Mouse (Mus musculus): ENCODE measurements around the gene Sgsm1.

Sgsm1 gene

DNA sequence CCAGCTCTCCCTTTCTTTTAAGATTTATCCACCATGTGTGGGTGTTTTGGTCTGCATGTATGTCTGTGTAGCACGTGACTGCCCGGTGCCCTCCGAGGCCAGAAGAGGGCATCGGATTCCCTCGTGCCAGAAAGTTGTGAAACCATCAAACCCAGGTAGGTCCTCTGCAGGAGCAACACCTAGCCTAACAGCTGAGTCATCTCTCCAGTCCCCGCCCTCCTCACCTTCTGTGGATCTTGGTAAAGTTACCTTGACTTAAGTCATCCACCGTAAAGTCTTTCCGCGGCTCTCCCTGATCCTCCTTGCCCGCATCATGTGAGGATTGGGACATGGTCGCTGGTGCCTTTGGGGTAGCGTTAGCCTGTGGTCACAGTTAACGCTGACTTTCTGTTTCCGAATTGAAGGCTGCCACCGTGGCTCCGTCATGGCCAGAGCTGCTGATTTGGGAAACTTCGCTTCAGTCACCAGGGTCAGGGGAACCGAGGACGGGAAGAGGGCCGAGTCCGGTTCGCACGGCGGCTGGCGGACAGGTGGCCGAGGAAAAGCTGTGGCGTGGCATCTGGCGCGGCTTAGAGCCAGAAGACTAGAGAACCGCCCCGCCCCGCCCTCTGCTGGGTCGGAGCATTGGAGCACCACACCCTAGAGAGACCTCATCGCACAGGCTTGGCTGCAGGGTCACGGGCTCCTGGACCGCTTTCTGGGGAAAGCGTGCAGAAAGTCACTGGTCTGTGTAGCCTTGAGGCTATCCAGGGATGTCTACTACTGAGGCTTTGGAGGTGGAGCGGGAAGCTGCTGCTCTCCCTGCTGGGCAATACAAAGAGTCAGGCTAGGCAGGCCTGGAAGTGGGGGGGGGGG, 13.4 kb upstream of the Sgsm1 start:
- no peak for DNase-seq (ENCODE audit: low read depth, low spot score)

DNA sequence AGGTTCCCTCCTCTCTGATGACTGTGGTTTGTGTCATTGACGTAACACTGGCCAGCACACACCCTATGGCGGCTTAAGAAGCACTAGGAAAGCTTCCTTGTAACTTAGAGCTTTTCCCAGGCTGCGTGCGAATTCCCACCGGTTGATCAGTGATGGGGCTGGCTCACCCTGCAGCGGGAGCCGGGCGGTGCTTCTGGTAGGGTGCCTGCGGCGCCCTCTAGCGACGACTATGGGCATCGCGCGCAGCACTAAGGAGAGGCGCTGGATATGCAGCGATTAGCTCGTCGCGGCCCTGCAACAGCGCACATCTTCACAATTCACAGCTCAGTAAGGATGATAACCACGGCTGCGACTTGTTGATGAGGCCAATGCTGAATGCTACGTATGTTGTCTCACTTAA, 3.4 kb upstream of the Sgsm1 start:
- DNase-seq (ENCODE audit: low read depth, low spot score) = peak; percentile 78

DNA sequence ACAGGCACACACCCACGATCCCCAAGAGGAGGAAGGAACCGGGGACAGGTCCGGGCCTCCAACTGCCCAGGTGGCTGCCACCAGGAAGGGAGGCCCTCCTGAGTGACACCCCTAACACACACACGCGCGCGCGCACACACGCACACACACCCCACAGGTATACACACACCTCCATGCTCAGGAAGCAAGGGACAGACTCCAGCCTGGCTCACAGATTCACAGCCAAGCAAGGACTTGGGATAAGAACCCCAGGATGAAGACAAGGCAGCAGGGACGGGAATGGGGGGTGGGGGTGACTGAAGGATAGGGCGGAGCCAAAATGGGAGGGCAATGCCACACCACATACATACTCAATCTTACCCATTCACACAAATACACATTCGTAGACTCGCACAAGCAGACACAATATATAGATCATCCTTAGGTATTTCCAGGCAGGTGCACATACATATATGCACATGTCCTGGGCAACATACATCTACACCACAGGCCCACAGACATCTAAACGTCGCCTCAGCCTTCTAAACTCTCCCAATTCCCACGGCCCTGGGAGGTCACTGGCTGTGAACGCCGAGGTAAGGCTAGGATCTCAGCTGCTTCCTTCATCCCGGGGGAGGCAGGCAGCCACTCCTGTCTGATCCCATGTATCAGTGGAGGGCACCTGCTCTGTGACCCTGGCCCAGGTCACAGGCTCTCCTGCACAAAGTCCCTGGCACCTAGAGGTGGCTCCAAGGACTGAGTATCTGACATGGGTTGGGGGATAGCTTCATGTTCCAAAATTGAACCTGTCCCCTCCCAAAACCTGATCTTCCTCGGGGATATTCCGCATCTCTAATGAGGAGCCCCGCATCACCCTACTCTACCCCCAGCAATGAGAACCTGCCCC, 852 bp downstream of the Sgsm1 start:
- DNase-seq (ENCODE audit: low read depth, low spot score) = no peak

DNA sequence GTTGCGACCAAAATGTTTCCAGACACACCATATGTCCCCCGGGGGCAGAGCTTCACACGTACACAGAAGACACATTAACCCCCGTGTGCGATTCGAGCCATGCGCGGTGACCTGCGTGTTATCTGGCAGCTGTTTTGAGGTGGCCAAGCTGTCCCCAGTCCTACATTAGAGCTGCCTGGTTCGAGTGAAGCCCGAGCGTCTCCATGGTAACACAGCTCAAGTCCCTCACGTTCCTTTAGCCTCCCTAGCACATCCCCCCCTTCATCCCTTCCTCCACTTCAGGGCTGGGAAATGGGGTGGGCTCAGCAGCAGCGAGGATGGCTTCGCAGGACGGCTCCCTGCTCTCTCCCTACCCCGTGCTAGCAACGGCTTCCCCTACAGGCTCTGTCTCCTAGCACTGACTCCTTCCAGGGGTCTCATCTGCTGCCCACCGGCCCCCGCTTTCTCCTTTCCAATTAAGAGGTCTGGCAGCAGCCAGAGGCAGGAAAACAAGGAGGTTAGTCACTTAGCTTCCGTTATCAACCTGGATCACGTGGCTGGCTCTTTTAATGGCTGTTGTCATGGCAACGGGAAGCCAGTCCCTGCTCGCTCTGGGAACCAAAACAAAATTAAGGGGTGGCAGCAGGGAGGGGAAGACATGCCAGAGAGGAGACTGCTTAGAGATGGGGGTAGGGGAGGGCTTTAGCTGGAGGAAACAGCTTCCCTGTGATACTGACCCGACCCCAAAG, 3.7 kb downstream of the Sgsm1 start:
- peak; percentile 77 for DNase-seq (ENCODE audit: low read depth, low spot score)

DNA sequence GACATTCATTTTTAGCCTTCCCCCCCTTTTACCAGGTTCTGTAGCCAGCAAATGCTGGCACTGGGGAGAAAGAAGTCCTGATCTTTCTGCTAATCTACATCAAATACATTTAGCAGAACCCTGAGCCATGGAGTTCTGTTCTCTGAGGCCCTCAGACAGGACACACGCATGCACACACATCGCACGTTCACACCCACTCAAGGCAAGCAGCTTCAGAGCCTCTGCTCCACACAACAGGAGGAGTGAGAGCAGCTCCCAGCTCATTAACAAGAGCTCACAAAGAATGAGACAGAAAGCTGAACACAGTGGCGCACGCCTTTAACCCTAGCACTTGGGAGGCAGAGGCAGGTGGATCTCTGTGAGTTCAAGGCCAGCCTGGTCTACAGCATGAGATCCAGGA, 6.1 kb downstream of the Sgsm1 start:
- DNase-seq (ENCODE audit: low read depth, low spot score) = no peak

DNA sequence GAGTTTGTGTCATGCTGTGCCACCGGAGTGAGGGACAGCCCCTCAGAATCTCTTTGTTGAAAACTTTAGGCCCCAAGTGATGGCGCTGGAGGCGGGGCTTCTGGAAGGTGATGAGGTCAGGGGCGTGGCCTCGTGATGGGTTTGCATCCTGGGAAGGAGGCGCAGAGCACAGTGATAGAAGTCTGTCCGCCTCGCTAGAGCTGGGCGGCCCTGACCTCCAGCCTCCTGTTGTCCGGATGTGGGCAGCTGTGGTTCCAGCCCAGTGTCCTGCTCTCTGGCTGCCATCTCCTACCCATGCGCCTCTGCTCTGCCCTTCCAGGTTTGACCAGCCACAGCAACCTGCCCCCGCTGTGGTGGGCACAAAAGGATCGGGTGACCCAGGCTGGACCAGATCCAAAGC, 8.7 kb downstream of the Sgsm1 start:
- no peak for DNase-seq (ENCODE audit: low read depth, low spot score)

DNA sequence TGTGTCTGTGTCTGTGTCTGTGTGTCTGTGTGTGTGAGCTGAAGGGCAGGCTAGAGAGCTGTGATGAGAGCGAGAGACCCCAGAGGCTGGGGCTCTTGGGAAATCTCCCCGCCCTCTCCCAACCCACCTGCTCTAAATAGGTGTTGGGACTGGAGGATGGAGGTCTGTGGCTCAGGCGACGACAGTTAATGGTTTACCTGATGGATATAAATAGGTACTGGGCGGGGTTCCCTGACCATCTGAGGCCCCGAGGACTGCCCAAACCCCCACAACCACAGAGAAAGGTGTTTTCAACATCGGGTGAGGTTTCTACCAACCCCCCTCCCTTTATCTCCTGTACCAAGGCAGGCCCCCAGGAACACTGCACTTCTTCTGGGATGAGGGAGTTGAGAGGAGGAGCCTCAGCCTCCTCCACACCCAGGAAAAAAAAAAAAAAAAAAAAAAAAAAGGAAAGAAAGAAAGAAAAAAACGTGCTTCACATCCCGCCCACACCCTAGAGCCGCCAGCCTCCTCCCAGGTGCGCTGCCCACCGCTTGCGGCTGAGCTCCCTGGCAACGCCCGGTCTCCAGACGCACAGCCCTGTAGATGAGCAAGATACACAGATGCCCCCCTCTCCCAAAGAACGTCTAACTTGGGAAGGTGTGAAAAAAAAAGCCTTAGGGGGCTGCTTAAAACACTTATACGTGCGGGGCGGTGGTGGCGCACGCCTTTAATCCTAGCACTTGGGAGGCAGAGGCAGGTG, 10.3 kb downstream of the Sgsm1 start:
- DNase-seq (ENCODE audit: low read depth, low spot score) = no peak

DNA sequence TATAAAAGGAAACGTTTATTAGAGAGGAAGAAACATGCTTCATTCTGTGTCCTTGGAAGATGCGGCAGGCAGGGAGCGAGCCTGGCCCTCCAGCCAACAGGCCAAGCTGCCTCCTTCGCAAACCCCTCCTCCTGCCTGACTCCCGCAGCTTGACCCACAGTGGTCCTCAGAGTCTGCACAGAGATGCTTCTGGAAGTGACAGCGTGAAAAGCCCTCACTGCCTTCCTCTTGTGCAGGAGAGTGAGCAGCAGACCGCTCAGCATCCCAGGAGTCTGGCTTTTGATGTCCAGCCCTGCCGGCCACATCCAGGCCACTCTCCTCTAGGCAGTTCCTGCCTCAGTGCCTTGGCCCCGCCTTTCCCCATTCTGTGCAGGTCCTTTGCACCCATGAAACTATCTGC, 11.2 kb downstream of the Sgsm1 start:
- no peak for DNase-seq (ENCODE audit: low read depth, low spot score)

DNA sequence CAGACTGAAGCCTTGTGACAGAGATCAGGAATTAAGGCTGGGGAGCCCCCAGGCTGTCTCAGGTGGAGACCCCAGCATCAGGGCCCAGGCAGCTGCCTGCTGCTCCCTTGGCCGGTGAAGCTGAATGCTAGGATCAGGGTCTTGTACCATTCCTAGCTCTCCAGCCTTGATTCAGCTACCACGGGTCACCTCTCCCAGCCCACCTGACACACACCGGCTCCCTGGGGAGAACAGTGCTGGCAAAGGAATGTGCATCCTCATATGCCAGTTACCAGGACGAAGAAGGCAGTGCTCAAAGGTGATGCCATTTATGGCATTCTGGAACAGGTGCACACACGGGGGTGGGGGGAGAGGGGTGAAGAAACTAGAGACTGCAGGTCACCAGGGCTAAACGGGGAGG, 11.8 kb downstream of the Sgsm1 start:
- DNase-seq (ENCODE audit: low read depth, low spot score) = no peak

DNA sequence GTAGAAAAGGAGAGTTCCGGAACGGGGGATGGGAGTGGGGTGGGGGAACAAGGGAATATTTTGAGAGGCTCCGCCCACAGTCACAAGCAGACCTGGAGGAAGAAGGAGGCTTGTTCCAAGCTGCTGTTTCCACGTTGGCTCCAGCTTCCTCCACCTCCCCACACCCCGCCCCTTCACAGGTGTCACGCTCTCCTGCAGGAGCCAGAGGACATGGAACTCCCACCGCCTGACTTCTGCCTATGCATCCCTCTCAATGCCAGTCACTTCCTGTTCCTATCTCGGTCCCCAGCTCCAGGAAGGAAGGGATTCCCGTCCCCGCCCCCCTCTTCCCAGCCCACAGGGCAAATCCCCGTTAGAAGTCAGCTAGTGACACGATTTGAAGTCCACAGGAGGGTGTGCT, 12.5 kb downstream of the Sgsm1 start:
- DNase-seq (ENCODE audit: low read depth, low spot score) = no peak

DNA sequence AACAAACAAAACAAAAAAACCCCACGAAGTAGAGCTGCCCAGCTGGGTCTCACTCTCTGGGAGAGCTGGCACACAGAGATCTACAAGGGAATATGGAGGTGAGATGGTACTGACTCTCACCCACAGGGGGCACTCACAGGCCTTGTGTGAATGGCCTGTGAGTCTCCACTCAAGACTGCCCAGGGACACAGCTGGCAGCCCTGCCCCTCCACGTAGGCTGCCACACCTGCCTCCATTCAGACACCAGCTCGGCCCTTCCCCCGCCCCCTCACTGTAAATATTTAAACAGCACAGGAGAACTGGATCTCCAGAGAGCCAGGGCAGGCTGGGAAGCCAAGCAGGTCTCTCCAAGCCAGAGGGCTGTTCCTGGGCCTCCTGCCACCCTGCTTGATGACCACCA, 14.8 kb downstream of the Sgsm1 start:
- DNase-seq (ENCODE audit: low read depth, low spot score) = no peak

DNA sequence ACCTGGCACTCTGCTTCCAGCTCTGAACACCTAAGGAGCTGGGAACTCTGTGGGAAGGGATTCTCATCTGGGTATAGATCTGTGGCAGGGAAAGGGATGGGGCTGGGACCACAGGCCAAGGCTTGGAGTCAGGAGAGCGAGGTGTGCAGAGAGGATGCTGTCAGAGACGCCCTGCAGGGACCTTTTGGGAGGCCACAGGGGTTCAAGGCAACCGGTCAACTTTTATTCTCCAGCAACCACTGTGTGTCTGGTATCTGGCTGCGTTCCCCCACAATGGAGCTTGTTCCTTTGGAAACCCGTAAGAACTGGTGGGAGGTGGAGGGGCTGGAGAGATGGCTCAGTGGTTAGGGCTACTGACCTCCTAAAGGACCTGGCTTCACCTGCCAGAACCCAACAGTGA, 16.0 kb downstream of the Sgsm1 start:
- DNase-seq (ENCODE audit: low read depth, low spot score) = no peak

DNA sequence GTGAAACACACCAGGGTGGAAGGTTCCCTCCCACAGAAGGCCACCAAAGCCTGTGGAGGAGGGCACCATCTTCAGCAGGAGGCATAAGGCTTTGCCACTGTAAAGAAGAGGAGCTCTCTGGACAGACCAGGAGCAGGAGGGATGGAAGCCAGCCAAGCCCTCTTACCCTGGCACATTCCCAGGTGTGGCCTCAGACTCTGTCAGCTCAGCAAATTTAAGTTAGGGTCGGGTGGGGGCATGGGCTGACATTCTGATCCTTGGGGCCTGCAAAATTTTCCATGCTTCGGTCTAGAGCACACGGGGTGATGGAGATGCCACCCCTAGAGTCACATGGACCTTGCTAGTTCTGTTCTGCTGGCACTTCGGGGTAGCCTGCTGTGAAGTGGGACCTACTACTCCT, 17.1 kb downstream of the Sgsm1 start:
- no peak for DNase-seq (ENCODE audit: low read depth, low spot score)

DNA sequence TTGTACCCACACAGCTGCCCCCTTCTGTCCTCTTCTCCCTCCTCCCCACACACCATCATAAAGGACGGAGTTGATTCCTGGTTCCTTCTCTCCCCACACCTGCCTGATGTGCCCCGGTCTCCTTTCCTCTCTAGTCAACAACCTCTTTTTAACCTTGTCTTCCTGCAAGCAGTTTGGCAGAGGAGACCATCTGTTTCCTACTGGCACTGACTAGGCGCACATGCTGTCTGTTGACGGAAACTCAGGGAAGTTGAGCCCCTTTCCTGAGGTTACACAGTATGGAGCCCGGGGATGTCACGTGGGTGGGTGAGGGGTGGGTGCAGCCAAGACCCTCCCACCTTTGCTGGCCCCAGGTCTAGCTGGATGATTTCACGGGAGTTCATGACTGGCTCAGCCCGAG, 17.8 kb downstream of the Sgsm1 start:
- no peak for DNase-seq (ENCODE audit: low read depth, low spot score)

DNA sequence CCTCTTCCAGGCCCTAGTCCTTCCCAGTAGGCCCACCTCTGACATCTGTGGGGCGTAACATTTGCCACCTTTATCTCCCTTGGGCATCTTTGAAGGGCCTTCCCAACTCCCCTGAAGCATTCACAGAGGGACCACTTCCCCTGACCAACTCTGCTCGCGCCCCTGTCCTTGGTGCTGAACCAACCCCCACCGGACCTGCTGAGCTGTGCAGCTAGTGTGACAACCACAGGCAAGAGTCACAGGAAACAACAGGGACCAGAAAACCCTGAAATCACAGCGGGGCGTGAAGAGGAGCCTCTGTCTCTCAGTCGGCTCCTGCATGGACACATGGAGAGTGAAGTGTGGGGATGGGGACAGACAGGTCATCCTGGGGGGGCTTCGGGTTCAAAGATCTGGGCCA, 18.4 kb downstream of the Sgsm1 start:
- peak; percentile 65 for DNase-seq (ENCODE audit: low read depth, low spot score)

DNA sequence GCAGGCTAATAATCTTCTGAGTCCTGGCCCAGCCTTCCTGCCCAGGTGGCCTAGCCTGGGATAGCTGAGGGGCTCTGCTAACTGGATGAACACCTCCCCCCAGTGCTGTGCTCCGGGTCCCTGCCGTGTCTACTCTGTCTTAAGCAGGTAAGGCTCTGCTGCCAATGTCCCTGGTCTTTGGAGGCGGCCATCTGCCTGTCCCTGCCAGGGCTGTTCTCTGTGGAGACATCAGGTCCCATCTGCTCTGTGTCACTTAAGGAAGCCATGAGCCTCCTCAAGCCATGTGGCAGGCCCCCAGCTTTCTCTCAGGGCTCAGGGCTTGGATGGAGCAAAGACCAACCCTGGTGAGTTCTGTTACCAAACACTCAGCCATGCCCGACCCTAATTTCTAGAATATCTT, 19.5 kb downstream of the Sgsm1 start:
- no peak for DNase-seq (ENCODE audit: low read depth, low spot score)

DNA sequence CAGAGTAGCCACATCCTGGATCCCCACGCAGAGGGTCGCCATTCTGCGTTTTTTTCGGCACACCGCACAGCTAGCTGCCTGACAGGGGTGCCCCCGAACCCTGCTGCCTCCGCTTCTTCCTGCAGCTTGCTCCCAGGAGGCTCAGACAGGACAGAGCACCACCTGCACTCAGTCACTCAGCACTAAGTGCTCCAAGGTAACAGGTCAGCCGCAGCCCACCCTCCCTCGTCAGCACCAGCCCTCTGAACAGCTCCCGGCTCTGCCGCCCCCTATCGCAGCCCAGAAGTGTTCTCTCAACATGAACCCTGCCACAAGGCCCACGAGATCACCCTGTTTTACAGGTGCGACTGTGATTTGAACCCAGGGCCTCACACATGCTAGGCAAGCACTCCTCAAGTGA, 20.4 kb downstream of the Sgsm1 start:
- DNase-seq (ENCODE audit: low read depth, low spot score) = no peak

DNA sequence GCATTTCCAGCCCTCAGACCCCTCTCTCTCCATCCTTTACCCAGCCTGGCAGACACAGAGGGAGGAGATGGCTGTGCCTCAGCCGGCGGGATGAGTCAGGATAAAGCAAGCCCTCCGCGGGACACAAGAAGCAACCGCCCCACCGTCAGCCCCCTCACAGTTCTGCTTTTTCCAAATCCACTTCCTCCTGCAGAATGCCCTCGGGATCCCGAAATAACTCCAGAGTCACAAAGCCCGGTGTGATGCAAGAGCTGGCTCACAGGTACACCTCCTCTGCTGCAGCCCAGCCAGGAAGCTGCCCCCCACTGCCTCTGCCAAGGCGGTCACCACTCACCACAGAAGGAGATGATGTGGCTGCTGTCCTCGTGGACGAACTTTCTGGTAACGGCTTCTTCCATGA, 22.1 kb downstream of the Sgsm1 start:
- DNase-seq (ENCODE audit: low read depth, low spot score) = no peak

DNA sequence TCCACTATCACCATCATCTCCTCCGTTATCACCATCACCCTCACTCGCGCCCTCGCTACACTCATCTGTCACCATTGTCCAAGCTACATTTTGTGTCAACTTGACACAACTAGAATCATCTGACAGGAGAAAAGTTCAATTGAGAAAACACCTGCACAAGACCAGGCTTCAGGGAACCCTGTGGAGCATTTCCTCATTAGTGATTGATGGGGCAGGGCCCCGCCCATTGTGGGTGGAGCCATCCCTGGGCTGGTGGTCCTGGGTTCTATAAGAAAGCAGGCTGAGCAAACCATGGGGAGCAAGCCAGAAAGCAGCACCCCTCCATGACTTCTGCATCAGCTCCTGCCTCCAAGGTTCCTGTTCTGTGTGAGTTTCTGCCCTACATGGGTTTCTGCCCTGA, 22.8 kb downstream of the Sgsm1 start:
- no peak for DNase-seq (ENCODE audit: low read depth, low spot score)

DNA sequence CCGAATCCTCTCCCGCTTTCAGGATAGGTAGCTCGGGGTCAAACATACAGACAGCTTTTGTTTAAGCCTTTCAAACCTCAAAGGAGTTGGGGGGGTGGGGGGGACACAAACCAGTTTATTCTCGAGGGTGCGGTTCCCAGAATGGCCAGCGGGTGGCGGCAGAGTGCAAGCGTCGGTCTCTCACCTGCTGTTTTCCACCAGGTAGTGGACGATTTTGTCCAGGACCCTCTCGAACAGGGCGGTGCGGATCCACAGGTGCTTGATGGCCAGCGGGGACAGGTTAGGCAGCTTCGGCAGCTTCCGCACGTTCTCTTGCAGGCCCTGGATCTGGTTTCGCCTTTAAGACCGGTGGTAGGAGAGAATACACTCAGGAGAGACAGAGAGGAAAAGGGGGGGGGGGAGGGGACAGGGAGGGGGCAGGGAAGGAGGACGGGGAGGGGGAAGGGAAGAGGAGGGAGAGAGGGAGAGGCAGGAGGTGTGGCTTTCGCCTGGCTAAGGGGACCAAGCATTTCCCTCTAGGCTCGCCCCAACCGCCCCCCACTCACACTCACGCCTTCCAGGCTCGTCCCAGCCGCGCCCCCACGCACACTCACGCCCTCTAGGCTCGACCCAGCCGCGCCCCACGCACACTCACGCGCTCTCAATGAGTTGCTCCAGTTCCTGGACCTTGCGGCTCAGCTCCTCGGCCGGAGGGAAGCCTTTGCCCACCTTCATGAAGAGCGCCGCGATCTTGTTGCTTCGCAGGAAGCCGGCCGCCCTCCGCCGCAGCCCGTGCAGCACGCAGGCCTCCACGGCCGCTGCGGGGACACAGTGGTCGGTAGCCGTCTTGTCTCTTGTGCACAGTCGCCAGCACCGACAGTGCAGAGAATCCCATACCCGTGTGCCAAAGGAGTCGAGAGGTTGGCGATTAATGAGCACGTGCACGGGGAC, 23.7 kb downstream of the Sgsm1 start:
- DNase-seq (ENCODE audit: low read depth, low spot score) = peak; percentile 46
